Mouse (Mus musculus) heart, postnatal 36 days (tissue): ENCODE measurements at regions not wholly inside any gene's neighbourhood (a gene's known extent, or its start where the extent isn't known, plus 50 kb on each side); places are given as distances from the start of the nearest gene placed in this dataset.

Experiments
- DNase-seq, 2 experiments: peaks; one replicate each; pipeline ENCODE4 v3.0.0; 2021 to 2022
- intact Hi-C: fragments of 180-260 bp; cut with DNase I; formaldehyde crosslinking; loops from one replicate; pipeline ENCODE4 v1.15.1; 2025

DNA sequence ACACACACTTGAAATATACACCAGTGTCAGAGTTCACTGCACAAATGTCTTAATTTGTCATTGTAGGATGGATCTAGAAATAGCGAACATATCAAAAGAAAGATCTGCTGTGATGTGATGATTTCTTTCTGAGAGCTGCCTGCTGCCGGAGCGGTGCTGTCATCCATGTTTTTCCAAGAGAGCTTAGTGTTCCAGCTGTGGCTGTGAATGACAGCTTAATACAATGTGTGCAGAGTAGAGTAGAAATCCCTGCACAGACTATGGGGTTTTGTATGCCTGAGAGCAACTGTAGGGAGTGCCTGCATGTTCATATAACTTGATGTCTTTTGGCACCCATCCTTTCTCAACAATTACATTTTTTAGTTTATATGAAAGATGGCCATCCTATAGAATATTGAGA is 274.6 kb upstream of the Btbd3 start:
- DNase-seq = no peak
- intact Hi-C loops = no loop called here

DNA sequence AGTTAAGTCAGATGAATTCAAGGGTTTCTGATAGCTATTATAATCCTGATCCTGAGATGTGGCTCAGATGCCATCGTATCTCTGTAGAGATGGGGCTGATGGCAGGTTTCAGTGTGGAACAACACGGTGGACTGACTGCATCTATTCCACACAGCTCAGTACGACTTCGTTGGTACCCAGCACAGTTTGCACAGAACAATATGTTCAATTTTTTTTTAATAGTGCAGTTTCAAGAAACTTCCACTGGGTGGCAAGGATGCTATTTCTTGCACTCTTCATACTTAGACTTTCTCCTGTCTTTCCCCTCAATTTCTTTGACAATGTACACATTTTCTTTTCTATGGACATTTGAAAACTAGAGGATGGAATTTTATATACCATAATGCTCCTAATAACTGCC is 278.6 kb upstream of the Btbd3 start:
- DNase-seq = no peak
- intact Hi-C loops = no loop called here

DNA sequence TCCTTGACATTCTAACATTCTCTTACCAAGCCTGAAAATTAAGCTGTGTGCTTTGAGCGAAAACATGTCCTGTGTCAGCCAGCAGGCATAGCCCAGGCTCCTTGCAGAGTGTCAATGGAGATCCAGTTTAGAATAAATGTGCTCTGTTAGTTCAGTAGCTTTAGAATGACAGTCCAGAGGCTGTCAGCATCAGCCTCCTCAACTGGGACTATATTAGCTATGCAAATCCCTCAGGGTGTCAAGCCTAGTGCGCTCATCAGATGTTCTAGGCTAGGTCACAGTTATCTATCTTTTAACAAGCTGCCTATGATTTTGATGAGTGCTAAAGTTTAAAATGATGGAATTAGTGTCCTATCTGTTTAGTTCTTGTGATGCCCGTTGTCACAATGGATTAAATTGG is 281.7 kb upstream of the Btbd3 start:
- intact Hi-C loops = no loop called here
- DNase-seq = no peak

DNA sequence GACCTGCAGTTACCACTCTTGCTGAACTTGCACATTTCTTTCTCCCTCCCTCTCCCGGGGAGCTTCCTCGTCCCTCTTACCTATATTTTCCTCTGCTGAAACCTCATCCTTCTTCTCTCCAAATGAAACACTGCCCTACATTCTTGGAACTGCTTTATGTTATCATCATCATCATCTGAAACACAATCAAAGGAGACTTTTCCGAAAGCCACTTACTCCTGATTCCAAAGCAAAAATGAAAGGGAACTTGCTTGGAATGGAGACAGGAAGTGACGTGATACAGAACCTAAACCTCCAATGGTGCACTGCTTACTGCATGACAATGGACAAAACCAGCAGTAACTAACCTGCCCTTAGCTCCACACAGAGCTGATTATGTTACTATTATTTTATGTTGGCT is 287.2 kb upstream of the Btbd3 start:
- intact Hi-C loops = no loop called here
- DNase-seq = no peak

DNA sequence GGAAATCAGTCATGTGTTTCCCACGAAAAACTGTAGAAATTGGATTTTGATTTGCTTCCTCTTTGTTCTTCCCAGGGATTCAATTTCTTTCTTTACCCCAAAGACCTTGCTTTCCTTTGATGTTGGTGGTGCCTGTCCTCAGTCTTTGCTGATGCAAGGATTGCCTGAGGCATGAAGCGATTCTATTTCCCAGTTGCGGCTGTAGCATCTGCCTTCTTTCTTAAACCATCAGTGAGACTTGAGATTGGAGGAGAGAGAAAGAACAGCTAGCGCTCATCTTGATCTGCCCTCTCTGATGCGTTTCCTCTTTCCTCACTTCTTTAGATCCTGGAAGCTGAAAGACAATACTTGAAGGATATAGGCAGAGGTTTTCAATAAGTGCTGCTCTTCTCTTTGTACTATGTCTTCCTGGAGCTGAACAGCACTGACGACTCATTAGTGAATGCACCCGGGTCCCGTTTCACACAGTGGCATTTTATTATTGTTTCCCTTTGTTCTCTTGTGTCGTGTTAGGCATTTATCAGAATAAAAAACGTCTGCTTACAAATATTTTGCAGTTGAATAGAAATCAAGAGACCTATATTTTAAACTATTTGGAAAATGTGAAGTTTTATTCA is 289.8 kb upstream of the Btbd3 start:
- no peak for DNase-seq

DNA sequence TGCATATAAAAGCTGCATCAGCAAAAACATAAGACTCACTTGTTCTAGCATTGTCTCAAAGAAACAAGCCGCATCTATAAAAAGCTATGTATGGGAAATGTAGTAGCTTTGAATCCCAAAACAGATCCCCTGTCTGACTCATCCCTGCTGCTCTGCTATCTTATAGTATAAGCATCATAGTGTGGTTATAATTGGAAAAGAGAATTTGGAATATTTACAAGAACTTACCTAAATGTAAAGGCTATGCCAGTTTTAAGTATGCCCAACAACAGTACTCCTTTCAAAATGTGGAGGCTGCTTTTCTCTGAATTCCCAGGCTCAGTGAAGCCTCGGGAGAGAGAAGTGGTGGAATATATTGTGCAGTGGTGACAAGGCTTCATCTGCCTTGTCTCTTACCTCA is 301.5 kb upstream of the Btbd3 start:
- DNase-seq = no peak
- intact Hi-C loops = no loop called here

More for the DNA sequence above, 289.8 kb upstream of the Btbd3 start:
- intact Hi-C loops = no loop called here

DNA sequence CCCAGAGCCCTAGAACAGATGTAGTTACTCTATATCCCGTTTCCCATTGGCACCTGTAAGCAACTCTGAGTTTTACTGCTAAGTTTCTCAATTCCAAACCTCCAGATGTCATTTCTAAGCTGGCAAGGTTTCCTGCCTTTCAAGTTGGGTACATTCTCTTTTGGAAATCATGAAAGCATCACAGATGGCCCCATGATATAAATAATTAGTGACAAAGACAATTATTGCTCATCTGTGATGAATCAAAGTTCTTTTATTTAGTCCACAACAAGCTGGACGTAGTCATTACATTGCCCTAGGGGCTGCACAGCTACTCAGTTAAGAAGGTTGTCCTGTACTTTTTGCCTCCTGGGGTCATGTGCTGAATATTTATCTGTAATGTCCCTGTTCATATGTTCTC is 303.2 kb upstream of the Btbd3 start:
- intact Hi-C loops = no loop called here
- DNase-seq = no peak

DNA sequence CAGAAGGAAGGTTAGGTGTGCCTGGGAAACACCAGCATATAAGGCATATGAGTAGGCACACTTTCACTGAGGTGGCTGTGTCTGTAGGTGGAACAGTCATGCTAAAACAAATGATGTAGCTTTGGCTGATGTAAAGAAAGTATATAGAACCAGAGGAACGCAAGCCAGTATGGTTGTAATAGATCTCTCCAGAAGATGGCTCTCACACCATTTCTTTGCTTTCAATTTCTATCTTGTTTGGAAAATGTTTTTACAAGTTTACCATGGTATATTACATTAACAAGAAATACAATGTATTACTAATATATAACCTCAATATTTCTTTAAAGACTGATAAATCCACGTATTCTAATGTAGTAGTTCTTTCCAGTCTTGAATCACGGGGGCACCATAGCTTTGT is 304.4 kb upstream of the Btbd3 start:
- intact Hi-C loops = no loop called here
- no peak for DNase-seq

DNA sequence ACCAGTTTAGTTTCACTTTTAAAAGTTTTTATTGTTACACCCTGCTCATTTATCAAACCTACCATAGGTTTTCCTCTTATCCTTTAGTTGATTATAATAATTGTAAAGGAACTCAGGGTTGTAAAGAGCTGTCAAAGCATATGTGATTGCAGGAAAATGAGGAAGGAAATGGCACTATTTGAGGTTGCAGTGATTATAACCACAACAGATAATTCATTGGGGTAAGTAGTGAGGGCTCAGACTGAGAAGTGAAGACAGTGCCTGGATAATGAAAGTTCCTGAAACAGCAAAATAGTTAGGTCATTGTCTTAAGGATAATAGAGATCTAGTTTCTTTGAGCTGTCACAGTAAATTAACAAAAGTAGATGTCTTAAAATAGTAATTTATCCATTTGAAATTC is 305.4 kb upstream of the Btbd3 start:
- intact Hi-C loops = no loop called here
- DNase-seq = no peak

DNA sequence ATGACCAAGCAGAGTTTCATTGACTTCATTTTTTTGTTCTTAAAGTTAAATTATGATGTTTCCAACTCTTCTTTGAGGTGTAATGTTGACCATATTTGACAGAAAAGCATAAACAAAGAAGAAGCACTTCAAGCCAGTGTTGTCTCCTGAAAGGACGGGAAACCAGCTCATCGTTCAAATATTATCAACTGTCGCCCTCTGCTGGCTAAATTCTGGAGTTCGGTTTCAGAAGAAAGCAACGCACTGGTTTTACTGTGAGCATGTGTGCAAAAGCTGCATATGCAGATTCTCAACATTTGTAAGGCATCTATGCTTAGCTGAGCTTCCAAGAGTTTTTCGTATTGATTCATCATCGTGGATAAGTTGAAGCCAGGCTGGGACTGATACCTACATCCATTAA is 313.6 kb upstream of the Btbd3 start:
- intact Hi-C loops = loop anchor here (2.0 to 10.0 kb wide), 6 partner anchors 210 to 1794 kb away; partner anchors contain the start of gene Jag1
- peak; percentile 74 to 79 for DNase-seq

DNA sequence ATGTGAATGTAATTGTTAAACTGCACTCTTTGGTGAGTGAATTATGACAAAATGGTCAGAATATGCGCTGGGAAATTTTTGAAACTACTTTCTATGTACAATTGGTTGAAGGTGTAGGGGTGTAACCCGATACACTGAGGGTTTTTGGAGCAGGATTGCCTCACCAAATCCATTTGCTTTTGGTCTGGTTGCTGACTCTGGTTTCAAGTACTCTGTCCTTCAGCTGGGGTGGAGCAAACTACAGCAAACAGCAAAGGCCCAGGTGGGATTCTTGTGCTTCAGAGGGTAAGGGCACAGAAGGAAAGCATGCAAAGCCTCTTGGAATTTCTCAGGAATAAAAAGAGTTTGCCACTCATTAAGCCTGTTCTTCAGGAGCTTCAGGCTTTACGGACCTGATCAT is 316.8 kb upstream of the Btbd3 start:
- intact Hi-C loops = no loop called here
- no peak for DNase-seq

DNA sequence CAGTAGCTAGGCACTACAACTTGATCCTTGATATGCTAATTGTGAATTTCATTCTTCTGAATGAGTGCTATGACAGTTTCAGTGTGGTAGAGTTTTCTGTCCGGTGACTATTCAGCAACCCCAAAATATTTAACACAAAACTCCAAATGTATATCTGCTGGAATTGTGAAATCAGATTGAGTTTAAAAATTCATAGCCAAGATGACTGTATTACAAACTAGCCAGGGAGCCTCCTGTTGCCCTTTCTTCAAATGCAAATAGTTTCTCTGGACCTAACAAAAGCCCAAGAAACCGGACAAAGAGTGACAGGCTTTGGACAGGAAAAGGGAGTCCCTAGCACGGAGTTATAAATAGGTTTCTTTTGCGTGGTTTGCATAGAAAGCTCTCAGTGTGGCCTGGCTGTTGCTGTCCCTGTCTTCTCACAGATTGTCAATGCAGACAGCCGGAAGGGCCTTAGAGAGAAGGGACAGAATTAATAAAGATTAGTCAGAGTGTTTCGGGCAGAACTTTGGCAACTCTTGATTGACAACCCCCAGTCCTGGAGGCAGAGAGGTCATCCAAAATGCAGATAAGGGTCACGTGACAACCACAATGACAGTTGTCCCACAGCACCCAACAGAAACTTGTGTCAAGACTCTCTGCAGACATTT is 317.4 kb upstream of the Btbd3 start:
- peak in 1 of 2 experiments; percentile 1 for DNase-seq
- intact Hi-C loops = no loop called here

DNA sequence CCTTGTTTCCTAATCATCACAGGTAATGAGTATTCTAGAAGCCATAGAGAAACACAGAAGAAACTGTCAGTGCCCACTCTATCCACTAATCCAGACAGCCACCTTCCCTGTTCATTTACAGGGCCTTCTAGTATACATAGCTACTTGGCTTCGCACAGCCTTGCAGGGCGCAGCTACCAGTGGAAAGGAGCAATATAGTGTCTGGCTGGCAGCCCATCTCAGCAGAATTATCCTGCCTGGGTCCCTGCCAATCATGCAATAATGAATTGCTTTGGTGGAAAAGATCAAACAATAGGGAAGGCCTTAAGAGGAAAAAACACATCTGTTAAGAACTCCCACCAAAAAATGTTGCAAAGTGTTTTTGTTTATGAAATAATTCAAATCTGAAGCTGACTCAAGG is 319.8 kb upstream of the Btbd3 start:
- DNase-seq = no peak
- intact Hi-C loops = no loop called here

DNA sequence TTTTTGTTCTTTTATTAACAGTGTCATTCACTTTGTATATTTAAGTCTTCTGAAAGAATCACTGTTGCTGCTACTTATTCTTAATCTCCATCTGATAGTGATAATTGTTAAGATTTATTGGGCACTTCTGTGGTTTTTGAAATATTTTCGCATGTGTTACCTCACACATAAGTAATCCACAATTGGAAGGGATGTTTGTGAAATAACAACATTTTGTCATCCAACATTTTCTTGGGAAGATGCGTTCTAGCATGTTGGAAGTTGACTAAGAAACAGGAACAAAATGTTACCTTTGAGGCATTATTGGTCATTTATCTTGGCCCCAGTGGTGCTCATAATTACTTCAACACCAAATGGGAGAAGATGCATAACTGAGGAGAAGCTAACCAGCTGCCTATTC is 323.4 kb upstream of the Btbd3 start:
- intact Hi-C loops = no loop called here
- DNase-seq = no peak

DNA sequence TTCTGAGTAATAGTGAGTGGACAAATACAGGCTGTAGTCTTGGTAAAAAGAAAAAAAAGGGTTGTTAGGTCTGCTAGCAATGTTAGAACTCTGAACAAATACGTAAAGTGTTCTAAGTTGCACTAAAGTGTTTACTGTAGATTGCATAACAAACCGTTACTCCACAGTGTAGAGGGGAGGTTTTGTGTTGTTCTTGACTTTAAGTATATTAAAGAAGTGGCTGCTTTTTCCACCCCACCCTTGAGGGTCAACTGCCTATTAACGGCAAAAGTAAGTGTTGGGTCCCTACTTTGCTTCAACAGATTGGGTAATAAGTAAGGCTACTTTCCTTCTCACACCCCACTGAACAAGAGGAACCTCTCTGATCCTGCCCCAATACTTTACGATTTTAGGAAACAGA is 323.9 kb upstream of the Btbd3 start:
- DNase-seq = no peak
- intact Hi-C loops = no loop called here

DNA sequence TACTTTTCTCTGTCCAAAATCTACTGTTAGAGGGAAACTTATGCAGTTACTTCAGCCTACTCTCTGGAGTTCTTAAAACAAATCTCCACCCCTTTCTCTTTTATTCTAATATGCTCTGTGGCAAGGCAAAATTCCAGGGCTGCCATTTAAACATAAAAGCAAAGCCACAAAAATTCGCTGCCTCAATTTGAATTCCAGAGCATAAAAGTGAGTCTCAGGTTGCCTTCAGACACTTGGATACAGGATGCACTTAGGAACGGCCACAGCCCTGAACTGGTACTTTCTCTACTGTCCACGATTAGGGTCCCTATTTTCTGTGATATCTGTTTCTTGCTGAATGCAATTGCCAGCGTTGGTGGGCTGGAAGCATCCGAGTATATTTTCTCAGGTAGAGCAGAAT is 330.9 kb upstream of the Btbd3 start:
- DNase-seq = no peak
- intact Hi-C loops = no loop called here

DNA sequence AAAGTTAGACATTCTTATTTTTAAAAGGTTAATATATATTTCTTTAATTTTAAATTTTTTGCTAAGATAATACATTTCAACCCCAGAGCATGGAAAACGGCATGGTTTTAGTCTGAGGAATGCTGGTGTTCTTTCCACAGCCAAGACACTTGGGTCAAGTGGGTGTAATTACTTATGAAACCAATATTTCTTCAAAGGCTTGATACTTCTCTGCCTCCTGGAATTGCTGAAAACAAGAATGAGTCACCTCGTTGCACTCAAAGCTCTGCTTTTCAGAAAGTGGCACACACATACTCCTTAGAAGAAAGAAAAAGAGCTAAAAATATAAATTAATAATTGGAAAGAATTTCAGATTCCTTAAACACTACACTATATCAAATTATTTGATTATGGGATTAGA is 331.8 kb upstream of the Btbd3 start:
- intact Hi-C loops = no loop called here
- no peak for DNase-seq

DNA sequence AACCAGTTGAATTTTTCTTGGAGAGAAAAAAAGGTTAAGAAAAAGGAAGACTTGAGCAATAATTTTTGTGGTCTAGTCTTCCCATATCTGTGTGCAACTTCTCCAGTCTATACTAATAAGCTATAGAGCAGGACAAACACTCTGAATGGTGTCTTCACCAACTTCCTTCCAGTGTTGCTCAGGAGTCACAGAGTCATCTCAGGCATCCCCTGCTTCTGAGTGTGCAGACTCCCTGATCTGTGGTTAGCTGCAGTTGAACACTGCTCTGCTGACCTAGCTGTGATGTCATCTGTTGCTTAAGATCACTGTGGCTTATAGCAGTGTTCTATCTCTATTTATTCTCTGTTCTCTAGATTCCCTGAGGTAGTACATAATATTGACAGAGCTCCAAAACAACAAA is 357.9 kb upstream of the Btbd3 start:
- intact Hi-C loops = no loop called here
- no peak for DNase-seq

DNA sequence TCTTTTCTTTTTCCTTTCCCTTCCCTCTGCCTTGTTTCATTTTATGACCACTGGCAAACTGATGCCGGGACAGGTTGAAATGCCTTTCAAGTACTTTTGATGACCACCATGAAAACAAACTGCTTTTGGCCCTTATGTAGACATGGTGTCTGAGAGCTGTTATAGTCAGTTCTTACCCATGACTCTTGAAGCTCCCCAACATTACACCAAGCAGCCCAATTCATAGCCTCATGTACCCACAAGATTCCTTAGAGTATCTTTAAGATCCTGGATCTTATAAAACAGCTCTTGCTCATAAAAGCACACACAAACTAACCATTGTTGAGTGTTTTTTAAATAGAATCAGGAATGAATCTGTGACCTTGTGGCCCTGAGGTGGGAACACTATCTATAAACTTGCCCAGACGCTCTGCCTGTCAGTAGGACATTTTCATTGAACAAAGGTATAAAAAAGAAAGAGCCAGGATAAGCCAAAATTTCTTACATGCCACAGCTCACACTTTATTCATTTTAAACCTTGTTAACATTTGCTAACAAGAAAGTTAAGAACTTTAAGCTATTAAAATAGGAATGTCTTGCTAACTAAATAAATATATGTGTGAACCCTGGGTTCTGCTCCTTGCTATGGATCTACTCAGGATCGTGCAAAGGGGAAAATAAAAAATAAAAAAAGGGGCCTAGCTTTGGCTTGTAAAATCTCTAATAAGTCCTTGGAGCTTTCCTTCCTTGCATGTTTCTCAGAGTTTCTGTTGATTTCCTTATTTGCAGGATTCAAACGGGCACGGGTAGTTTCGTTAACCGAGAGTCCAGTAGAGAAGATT is 375.9 kb upstream of the Btbd3 start:
- no peak for DNase-seq
- intact Hi-C loops = no loop called here

DNA sequence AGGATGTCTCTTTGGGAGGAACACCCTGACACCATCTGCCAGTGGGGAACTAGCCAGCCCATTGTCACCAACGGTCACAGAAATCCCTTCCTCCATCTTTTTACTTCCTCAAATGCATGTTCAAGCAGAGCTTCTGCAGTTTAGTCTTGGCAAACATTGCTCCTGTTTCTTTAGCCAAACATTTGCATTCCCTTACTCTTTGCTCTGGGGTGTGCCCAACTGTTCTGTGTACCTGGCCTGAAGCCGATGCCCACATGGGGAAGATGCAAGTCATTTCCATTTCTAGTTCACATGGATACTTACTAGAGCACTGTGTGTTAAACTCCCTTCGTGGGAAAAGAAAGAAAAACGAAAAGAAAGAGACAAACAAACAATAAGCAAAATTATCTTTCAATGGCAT is 386.7 kb upstream of the Btbd3 start:
- no peak for DNase-seq
- intact Hi-C loops = no loop called here

DNA sequence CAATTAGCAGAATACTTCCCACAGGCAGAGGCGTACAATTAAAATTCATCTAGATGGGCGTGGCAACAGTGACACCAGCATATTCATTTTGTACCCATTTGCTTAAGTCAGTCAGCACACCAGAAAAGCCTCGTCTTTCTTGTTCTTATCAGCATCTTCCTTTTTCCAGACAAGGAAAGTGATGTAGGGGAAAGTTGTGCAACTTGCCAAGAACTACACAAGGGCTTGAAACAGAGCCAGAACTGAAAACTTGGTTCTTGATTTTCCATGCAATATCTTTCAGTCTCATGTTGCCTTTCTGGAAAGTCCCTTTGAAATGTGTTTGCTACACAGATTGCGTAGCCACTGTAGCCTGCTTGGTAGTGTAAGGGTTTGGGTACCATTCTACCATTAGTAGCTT is 401.9 kb upstream of the Btbd3 start:
- intact Hi-C loops = no loop called here
- peak; percentile 3 to 5 for DNase-seq
